Mouse (Mus musculus) liver, embryonic 14.5 days (tissue): ENCODE measurements at regions not wholly inside any gene's neighbourhood (a gene's known extent, or its start where the extent isn't known, plus 50 kb on each side); places are given as distances from the start of the nearest gene placed in this dataset.

ENCODE experiments used
- ATAC-seq: fragments of 200-750 bp; cut with Nextera tagmentation; 2 replicates; pipeline ENCODE4 v1.8.0; 2017; ENCODE audit warnings: moderate number of reproducible peaks, mild to moderate bottlenecking, moderate library complexity; ENCODE audit not compliant: insufficient read depth
- DNase-seq, 3 experiments: peaks; one replicate each; pipeline ENCODE4 v3.0.0-alpha.2; 2012 to 2013; ENCODE audit warnings: low read depth in 3 of 3, low spot score in 3 of 3
- H3K27ac ChIP-seq: fragments of 300-500 bp; sonication (generic); 2 replicates; pipeline ENCODE4 v1.5.1; 2014; ENCODE audit warnings: moderate library complexity, mild to moderate bottlenecking, control low read depth, inconsistent platforms
- H3K27me3 ChIP-seq: fragments of 300-500 bp; sonication (generic); 2 replicates; pipeline ENCODE4 v1.6.1; 2014; ENCODE audit warnings: mild to moderate bottlenecking, low read length, moderate library complexity; ENCODE audit not compliant: control insufficient read depth, insufficient read depth
- H3K36me3 ChIP-seq: fragments of 300-500 bp; sonication (generic); replicated peaks from 2 replicates; pipeline ENCODE4 v1.6.1; 2014; ENCODE audit warnings: low read depth; ENCODE audit not compliant: control insufficient read depth, insufficient read depth
- H3K4me1 ChIP-seq, 2 experiments: fragments of 200-500 bp in 1 of 2; fragments of 300-500 bp in 1 of 2; sonication (generic) in 1 of 2; replicated peaks; 2 replicates each; pipeline ENCODE4 v1.6.1; 2012 to 2014; ENCODE audit warnings: antibody characterized with exemption in 1 of 2, inconsistent platforms in 1 of 2, low read length in 1 of 2; ENCODE audit not compliant: control insufficient read depth in 2 of 2, insufficient read depth in 2 of 2
- H3K4me2 ChIP-seq: fragments of 300-500 bp; sonication (generic); 2 replicates; pipeline ENCODE4 v1.6.1; 2014; ENCODE audit warnings: low read depth, mild to moderate bottlenecking, control low read depth, moderate library complexity
- H3K4me3 ChIP-seq, 2 experiments: fragments of 200-500 bp in 1 of 2; fragments of 300-500 bp in 1 of 2; sonication (generic) in 1 of 2; 2 replicates each; pipeline ENCODE4 v1.5.1; 2012 to 2014; ENCODE audit warnings: low read depth in 2 of 2, low read length in 2 of 2, mild to moderate bottlenecking in 2 of 2, control low read depth in 1 of 2, inconsistent platforms in 1 of 2, moderate library complexity in 1 of 2; ENCODE audit not compliant: insufficient read depth in 1 of 2
- H3K9ac ChIP-seq: fragments of 300-500 bp; sonication (generic); replicated peaks from 2 replicates; pipeline ENCODE4 v1.6.1; 2014; ENCODE audit warnings: mild to moderate bottlenecking, control low read depth, moderate library complexity
- H3K9me3 ChIP-seq: fragments of 300-500 bp; sonication (generic); 2 replicates; pipeline ENCODE4 v1.6.1; 2016; ENCODE audit warnings: low read length, mixed read lengths; ENCODE audit not compliant: control insufficient read depth
- CTCF ChIP-seq: IDR thresholded peaks from 2 replicates; pipeline ENCODE4 v1.5.1; 2016; ENCODE audit warnings: antibody characterized with exemption, low read depth, control low read depth
- EP300 ChIP-seq: IDR thresholded peaks from 2 replicates; pipeline ENCODE4 v1.6.1; 2016; ENCODE audit warnings: antibody characterized with exemption, low read depth
- WGBS: fragments of 180-500 bp; shearing (Covaris S2); extraction: QIAGEN DNeasy Blood & Tissue Kit; methylation state at CpG from one replicate; pipeline ENCODE4 v1.1.7; 2014; ENCODE audit not compliant: insufficient replicate concordance; 5-methylcytosine and 5-hydroxymethylcytosine counted together

- no peak overlapping the region for H3K27ac ChIP-seq
- DNase-seq (no peak), ATAC-seq (no peak)
- H3K36me3 ChIP-seq, result no peaks in the 10 kb centered on the region
- no peaks in the 10 kb centered on the region for H3K4me1 ChIP-seq
- H3K9me3 ChIP-seq, result no peaks in the 10 kb centered on the region
- WGBS, result 53% methylated on average over 5 of the region's 5 CpGs
- H3K4me2 ChIP-seq, result no peak overlapping the region
- no peak overlapping the region for H3K9ac ChIP-seq
- no peak for TF ChIP-seq CTCF
- TF ChIP-seq EP300, result no peak
- H3K27me3 ChIP-seq, result no peaks in the 10 kb centered on the region
- no peak overlapping the region for H3K4me3 ChIP-seq
Measured at GRCm38 (mm10) chr1:120704201-120704600, 102.0 kb downstream of the En1 start.

GRCm38 (mm10) chr1:120706011-120706410 is 103.8 kb downstream of the En1 start:
- Histone ChIP-seq H3K36me3 (no peaks in the 10 kb centered on the region), H3K27me3 (no peaks in the 10 kb centered on the region), H3K4me2 (no peak overlapping the region), H3K27ac (no peak overlapping the region), H3K9me3 (no peaks in the 10 kb centered on the region), H3K4me3 (no peak overlapping the region), H3K4me1 (no peaks in the 10 kb centered on the region), H3K9ac (no peak overlapping the region)
- no peak for ATAC-seq
- no peak for DNase-seq
- WGBS, result 28% methylated on average over 1 of the region's 1 CpGs
- TF ChIP-seq CTCF (no peak), EP300 (no peak)

- TF ChIP-seq EP300 (no peak), CTCF (no peak)
- Histone ChIP-seq H3K9ac (no peak overlapping the region), H3K9me3 (no peaks in the 10 kb centered on the region), H3K4me3 (no peak overlapping the region), H3K4me1 (no peaks in the 10 kb centered on the region), H3K27ac (no peak overlapping the region), H3K27me3 (no peaks in the 10 kb centered on the region), H3K36me3 (no peaks in the 10 kb centered on the region), H3K4me2 (no peak overlapping the region)
- no peak for DNase-seq
- WGBS, result 48% methylated on average over 5 of the region's 5 CpGs
- ATAC-seq, result no peak
Measured at GRCm38 (mm10) chr1:120708511-120708910, 106.3 kb downstream of the En1 start.

- no peak for TF ChIP-seq CTCF
- TF ChIP-seq EP300, result no peak
- no peaks in the 10 kb centered on the region for H3K4me1 ChIP-seq
- H3K27me3 ChIP-seq, result no peaks in the 10 kb centered on the region
- 61% methylated on average over 9 of the region's 9 CpGs for WGBS
- no peaks in the 10 kb centered on the region for H3K9me3 ChIP-seq
- no peak for DNase-seq
- no peak overlapping the region for H3K4me3 ChIP-seq
- H3K9ac ChIP-seq, result no peak overlapping the region
- H3K27ac ChIP-seq, result no peak overlapping the region
- no peak for ATAC-seq
- H3K4me2 ChIP-seq, result no peak overlapping the region
- no peaks in the 10 kb centered on the region for H3K36me3 ChIP-seq
Measured at GRCm38 (mm10) chr1:120715105-120715877, 113.1 kb downstream of the En1 start.

- Histone ChIP-seq H3K9ac (no peak overlapping the region), H3K4me1 (no peaks in the 10 kb centered on the region), H3K9me3 (no peaks in the 10 kb centered on the region), H3K36me3 (no peaks in the 10 kb centered on the region), H3K27me3 (no peaks in the 10 kb centered on the region), H3K4me3 (no peak overlapping the region), H3K27ac (no peak overlapping the region), H3K4me2 (no peak overlapping the region)
- DNase-seq (no peak), ATAC-seq (no peak)
- no peak for TF ChIP-seq CTCF
- TF ChIP-seq EP300, result no peak
- 87% methylated on average over 7 of the region's 7 CpGs for WGBS
Measured at GRCm38 (mm10) chr1:120726777-120727176, 124.6 kb downstream of the En1 start.
